Mouse (Mus musculus) adrenal gland, adult 8-10 months (tissue): Measurements from ENCODE around the gene Vmn1r210. TPM values are rescaled to one million over a fixed set of nuclear protein-coding genes. Genes with fewer than 3 reads are reported as not detected.
"Not testable (repeated sequence)": the region's sequence is repeated elsewhere in the genome, so short reads cannot be mapped to it uniquely, and the experiment has no call there.

Experiments
- DNase-seq: peaks from one replicate; pipeline ENCODE4 v3.0.0; 2022
- total RNA-seq, 4 experiments: library from RNA; stranded (reverse); gene quantifications; 2 replicates each; pipeline ENCODE4 v1.2.4; 2022

The Vmn1r210 gene
- not detected for total RNA-seq

GRCm38 (mm10) chr13:22831248-22831647 is at the start of gene Vmn1r210:
Vmn1r210 (minus strand) TSS chr13:22831348.
- DNase-seq = no peak

GRCm38 (mm10) chr13:22879257-22879656 is 48.1 kb upstream of the Vmn1r210 start:
- no peak for DNase-seq

- DNase-seq = no peak
Measured at GRCm38 (mm10) chr13:22857461-22857860, 26.3 kb upstream of the Vmn1r210 start, which contains the start of gene Vmn1r211. Vmn1r211 (minus strand) TSS chr13:22857561.

GRCm38 (mm10) chr13:22854760-22855159 is 23.6 kb upstream of the Vmn1r210 start:
- DNase-seq = no peak

- DNase-seq = no peak
Measured at GRCm38 (mm10) chr13:22846798-22847197, 15.7 kb upstream of the Vmn1r210 start.

GRCm38 (mm10) chr13:22844304-22844703 is 13.2 kb upstream of the Vmn1r210 start:
- DNase-seq = not testable (repeated sequence)

- DNase-seq = not testable (repeated sequence)
Measured at GRCm38 (mm10) chr13:22829395-22829794, 1.8 kb downstream of the Vmn1r210 start.

GRCm38 (mm10) chr13:22821601-22822000 is 9.5 kb downstream of the Vmn1r210 start:
- not testable (repeated sequence) for DNase-seq

- DNase-seq = not testable (repeated sequence)
Measured at GRCm38 (mm10) chr13:22809582-22809981, 21.6 kb downstream of the Vmn1r210 start, which contains the start of gene Vmn1r209. Vmn1r209 (minus strand) TSS chr13:22809682.

- not testable (repeated sequence) for DNase-seq
Measured at GRCm38 (mm10) chr13:22788096-22788495, 43.1 kb downstream of the Vmn1r210 start.

- DNase-seq = not testable (repeated sequence)
Measured at GRCm38 (mm10) chr13:22784159-22784558, 47.0 kb downstream of the Vmn1r210 start.

- DNase-seq = not testable (repeated sequence)
Measured at GRCm38 (mm10) chr13:22777300-22777699, 53.8 kb downstream of the Vmn1r210 start, which contains the start of gene Vmn1r208. Vmn1r208 (minus strand) TSS chr13:22777400.

Other genes starting within 250 kb of the Vmn1r210 start
- gene Vmn1r205, start 238.3 kb downstream of the Vmn1r210 start, total RNA-seq = not detected
- not detected for gene Vmn1r206, start 207.1 kb downstream of the Vmn1r210 start, total RNA-seq
- not detected for gene Vmn1r207-ps, start 101.7 kb downstream of the Vmn1r210 start, total RNA-seq
- not detected for gene Vmn1r208, start 53.9 kb downstream of the Vmn1r210 start, total RNA-seq
- under 1 TPM in 1 of 4 experiments, not detected in 3; 0.06 TPM for gene Vmn1r209, start 21.7 kb downstream of the Vmn1r210 start, total RNA-seq
- not detected for gene Vmn1r211, start 26.2 kb upstream of the Vmn1r210 start, total RNA-seq
- not detected for gene Vmn1r212, start 52.9 kb upstream of the Vmn1r210 start, total RNA-seq
- gene Vmn1r213, start 176.3 kb upstream of the Vmn1r210 start, total RNA-seq = not detected
- not detected for gene Vmn1r214, start 199.1 kb upstream of the Vmn1r210 start, total RNA-seq
- not detected for gene Vmn1r215, start 236.7 kb upstream of the Vmn1r210 start, total RNA-seq